ENCODE assay signal across 17 mouse cellular contexts in genomic region chr4:129016329-129016728, GRCm38 (mm10). TPM values are rescaled to one million over a fixed set of nuclear protein-coding genes. Genes with fewer than 3 reads are reported as not detected.
DNase-seq lines count a peak whose midpoint lies in the region; ATAC-seq and TF ChIP-seq lines count a peak whose summit lies in the region.
"Had no signal": no experiment of that assay in that cellular context is flagged by ENCODE, and none has a peak within 500 bp of the region (broad histone marks: within the 10 kb centered on the region; RNA-seq: fewer than 3 reads in every experiment).

No protein-coding gene starts in this region.

- no peak overlapping the region for H3K9ac ChIP-seq in heart, embryonic 14.5 days (ENCODE audit: low read length)
- no peak overlapping the region for H3K9ac ChIP-seq in embryonic facial prominence, embryonic 13.5 days
- H3K9ac ChIP-seq: hindbrain, embryonic 12.5 days; limb, embryonic 12.5 days; liver, embryonic 14.5 days; neural tube, embryonic 12.5 days had no signal

- H3K9me3 ChIP-seq in heart, embryonic 14.5 days (ENCODE audit: control insufficient read depth, low read length), result no peaks in the 10 kb centered on the region
- no peaks in the 10 kb centered on the region for H3K9me3 ChIP-seq in embryonic facial prominence, embryonic 13.5 days
- H3K9me3 ChIP-seq: hindbrain, embryonic 12.5 days; limb, embryonic 12.5 days; neural tube, embryonic 12.5 days had no signal

- H3K79me3 ChIP-seq in C2C12 (ENCODE audit: low read depth), result no peaks in the 10 kb centered on the region

- no peak for TF ChIP-seq CTCF in kidney, adult 2 months (conservative IDR thresholded peaks at IDR 0.05; ENCODE audit: insufficient read depth, insufficient read length, low read depth, low read length)
- TF ChIP-seq CTCF in C2C12 (IDR thresholded peaks at IDR 0.05; ENCODE audit: control insufficient read depth, insufficient read depth, insufficient read length), result no peak

- no peak overlapping the region for H3K27ac ChIP-seq in heart, embryonic 14.5 days (replicated peaks in 1 of 2; ENCODE audit: control insufficient read depth in 1 of 2, insufficient read depth in 1 of 2, low read depth in 2 of 2, low read length in 2 of 2)
- no peak overlapping the region for H3K27ac ChIP-seq in kidney, adult 2 months (ENCODE audit: insufficient read depth, low read depth, low read length)
- H3K27ac ChIP-seq in embryonic facial prominence, embryonic 13.5 days, result peak overlapping the region; percentile 13
- H3K27ac ChIP-seq: hindbrain, embryonic 12.5 days; limb, embryonic 12.5 days; liver, embryonic 14.5 days; neural tube, embryonic 12.5 days had no signal

- 0 out of 2 replicates have a peak overlapping the region, but pooled peaks have one; percentile 16 for H3K4me2 ChIP-seq in heart, embryonic 14.5 days (ENCODE audit: low read length)
- peak overlapping the region; percentile 14 for H3K4me2 ChIP-seq in embryonic facial prominence, embryonic 13.5 days
- H3K4me2 ChIP-seq: hindbrain, embryonic 12.5 days; limb, embryonic 12.5 days; neural tube, embryonic 12.5 days had no signal

- no peak overlapping the region for H3ac ChIP-seq in C2C12 (ENCODE audit: control insufficient read depth, insufficient read length, low read depth)

- 25% methylated on average over 4 of the region's 4 CpGs for WGBS in heart, embryonic 14.5 days
- WGBS in kidney, adult 2 months, result 33% methylated on average over 4 of the region's 4 CpGs
- 24% methylated on average over 4 of the region's 4 CpGs for WGBS in embryonic facial prominence, embryonic 13.5 days

- H3K27me3 ChIP-seq in heart, embryonic 14.5 days (ENCODE audit: control insufficient read depth, insufficient read depth, low read length), result no peaks in the 10 kb centered on the region
- H3K27me3 ChIP-seq in kidney, adult 2 months (replicated peaks; ENCODE audit: control insufficient read depth, insufficient read depth, low read length), result no peaks in the 10 kb centered on the region
- no peaks in the 10 kb centered on the region for H3K27me3 ChIP-seq in C2C12 (ENCODE audit: control insufficient read depth, insufficient read depth, insufficient read length)
- no peaks in the 10 kb centered on the region for H3K27me3 ChIP-seq in embryonic facial prominence, embryonic 13.5 days
- H3K27me3 ChIP-seq: limb, embryonic 12.5 days; neural tube, embryonic 12.5 days had no signal

- H3K4me1 ChIP-seq in heart, embryonic 14.5 days (ENCODE audit: control insufficient read depth in 2 of 2, insufficient read depth in 2 of 2, low read length in 2 of 2), result peaks cover 38 to 57% of the 10 kb centered on the region in 2 experiments
- H3K4me1 ChIP-seq in kidney, adult 2 months (ENCODE audit: control insufficient read depth, insufficient read depth, low read length), result peaks cover 6% of the 10 kb centered on the region; the same call in 1 of the 2 replicates
- peaks cover 30% of the 10 kb centered on the region for H3K4me1 ChIP-seq in embryonic facial prominence, embryonic 13.5 days
- H3K4me1 ChIP-seq: neural tube, embryonic 12.5 days had no signal

- no peak for ATAC-seq in heart, embryonic 14.5 days (ENCODE audit: insufficient number of reproducible peaks, insufficient read depth, low FRiP score, low read depth)
- no peak for ATAC-seq in embryonic facial prominence, embryonic 13.5 days (ENCODE audit: insufficient number of reproducible peaks, insufficient read depth, low FRiP score, low TSS enrichment, low read depth)
- ATAC-seq: activated CD4-positive, CD25-positive, alpha-beta regulatory T cell, adult 4 months had no signal

- TF ChIP-seq POLR2A in kidney, adult 2 months (IDR thresholded peaks at IDR 0.05; ENCODE audit: low read depth, low read length), result no peak

- H3K79me2 ChIP-seq in C2C12 (ENCODE audit: control insufficient read depth, insufficient read depth), result no peaks in the 10 kb centered on the region

- H3K36me3 ChIP-seq in heart, embryonic 14.5 days (ENCODE audit: control insufficient read depth, insufficient read depth, low read length), result 0 out of 2 replicates have a peak, but pooled peaks cover 3% of the 10 kb centered on the region
- H3K36me3 ChIP-seq in kidney, adult 2 months (ENCODE audit: control insufficient read depth, insufficient read depth, low read length), result no peaks in the 10 kb centered on the region
- H3K36me3 ChIP-seq in C2C12 (ENCODE audit: control insufficient read depth, insufficient read depth), result no peaks in the 10 kb centered on the region
- H3K36me3 ChIP-seq in embryonic facial prominence, embryonic 13.5 days, result peaks cover 2% of the 10 kb centered on the region; the same call in 1 of the 2 replicates
- H3K36me3 ChIP-seq: hindbrain, embryonic 12.5 days; neural tube, embryonic 12.5 days had no signal

- DNase-seq in heart, adult 11 months, result no peak
- DNase-seq in kidney, postnatal 4 days, result peak; percentile 74 to 76
- no peak for DNase-seq in kidney, adult 2 months
- DNase-seq in gastrocnemius, postnatal 36 days, result no peak
- DNase-seq in frontal cortex, postnatal 36 days (ENCODE audit: low spot score in 2 of 2), result no peak
- DNase-seq: cerebellum, postnatal 25 days; kidney, adult 8-10 months; thymus, postnatal 14 days had no signal

- intact Hi-C loops in gastrocnemius, postnatal 36 days (cut with DNase I), result no loop called here

- H3K4me3 ChIP-seq in heart, embryonic 14.5 days (ENCODE audit: control insufficient read depth in 1 of 2, insufficient read depth in 1 of 2, low read depth in 1 of 2, low read length in 2 of 2), result no peak overlapping the region
- no peak overlapping the region for H3K4me3 ChIP-seq in kidney, adult 2 months (ENCODE audit: insufficient read depth, low read depth, low read length)
- no peak overlapping the region for H3K4me3 ChIP-seq in C2C12 (ENCODE audit: insufficient read depth, poor library complexity, severe bottlenecking)
- no peak overlapping the region for H3K4me3 ChIP-seq in embryonic facial prominence, embryonic 13.5 days
- H3K4me3 ChIP-seq: hindbrain, embryonic 12.5 days; limb, embryonic 12.5 days; neural tube, embryonic 12.5 days had no signal

TF ChIP-seq in C2C12, 6 proteins besides CTCF, POLR2A, EP300 and RAD21:
- TF ChIP-seq CEBPB (IDR thresholded peaks at IDR 0.05; ENCODE audit: low read depth) (no peak), USF1 (IDR thresholded peaks at IDR 0.05; ENCODE audit: low read depth) (peak; percentile 33), FOSL1 (IDR thresholded peaks at IDR 0.05; ENCODE audit: insufficient read depth, low read length, poor library complexity, severe bottlenecking) (no peak), MAX (IDR thresholded peaks at IDR 0.05) (no peak), MYOG (IDR thresholded peaks at IDR 0.05; ENCODE audit: control insufficient read depth, extremely low read depth, insufficient read length) (no peak)
TF ChIP-seq in C2C12: peak in this region for 1.

RNA-seq across cellular contexts. Expression of gene Ak2, which starts 24.6 kb away (rescaled TPM):
- 126 and 129 TPM in 2 replicates for polyA plus RNA-seq in heart, embryonic 14.5 days (2014; fragmentation: Nextera tagmentation; extraction: Ambion mirVana)
- polyA plus RNA-seq in kidney, adult 2 months (2012; rRNA removed), result 91.4 and 110 TPM in 2 replicates
- polyA plus RNA-seq in C2C12 (2012; fragmentation: generic; extraction: Trizol), result 176 TPM
- polyA plus RNA-seq in embryonic facial prominence, embryonic 13.5 days (2015; fragmentation: Nextera tagmentation; extraction: Ambion mirVana), result 180 and 194 TPM in 2 replicates
- 10 to 100 TPM; 28.1 to 34.1 TPM for total RNA-seq in gastrocnemius, postnatal 36 days (2021)

RNA-seq across cellular contexts. Expression of gene Rnf19b, which starts 41.7 kb away (rescaled TPM):
- 8.2 and 9.0 TPM in 2 replicates for polyA plus RNA-seq in heart, embryonic 14.5 days (2014; fragmentation: Nextera tagmentation; extraction: Ambion mirVana)
- 28.2 and 30.6 TPM in 2 replicates for polyA plus RNA-seq in kidney, adult 2 months (2012; rRNA removed)
- 53.5 TPM for polyA plus RNA-seq in C2C12 (2012; fragmentation: generic; extraction: Trizol)
- 9.1 and 9.5 TPM in 2 replicates for polyA plus RNA-seq in embryonic facial prominence, embryonic 13.5 days (2015; fragmentation: Nextera tagmentation; extraction: Ambion mirVana)
- 10 to 100 TPM; 20.3 to 22.7 TPM for total RNA-seq in gastrocnemius, postnatal 36 days (2021)

RNA-seq across cellular contexts. Expression of gene Azin2, which starts 54.1 kb away (rescaled TPM):
- 6.2 and 7.4 TPM in 2 replicates for polyA plus RNA-seq in heart, embryonic 14.5 days (2014; fragmentation: Nextera tagmentation; extraction: Ambion mirVana)
- polyA plus RNA-seq in kidney, adult 2 months (2012; rRNA removed), result 14.0 and 14.7 TPM in 2 replicates
- 12.5 TPM for polyA plus RNA-seq in C2C12 (2012; fragmentation: generic; extraction: Trizol)
- 31.5 and 36.3 TPM in 2 replicates for polyA plus RNA-seq in embryonic facial prominence, embryonic 13.5 days (2015; fragmentation: Nextera tagmentation; extraction: Ambion mirVana)
- 1 to 10 TPM; 2.2 to 2.6 TPM for total RNA-seq in gastrocnemius, postnatal 36 days (2021)
- total RNA-seq: megakaryocyte-erythroid progenitor cell, adult 5-6 weeks had no signal

Comparison
In these comparisons a context has a peak if more than half of its experiments do, and no peak if none do; other contexts are left out.
1. DNase-seq: peak in kidney, postnatal 4 days (2 of 2); none in heart, adult 11 months (single experiment), kidney, adult 2 months (single experiment), gastrocnemius, postnatal 36 days (0 of 2) and frontal cortex, postnatal 36 days (0 of 2).